20 mouse cellular contexts compared by ENCODE assay signal in the genomic region with DNA sequence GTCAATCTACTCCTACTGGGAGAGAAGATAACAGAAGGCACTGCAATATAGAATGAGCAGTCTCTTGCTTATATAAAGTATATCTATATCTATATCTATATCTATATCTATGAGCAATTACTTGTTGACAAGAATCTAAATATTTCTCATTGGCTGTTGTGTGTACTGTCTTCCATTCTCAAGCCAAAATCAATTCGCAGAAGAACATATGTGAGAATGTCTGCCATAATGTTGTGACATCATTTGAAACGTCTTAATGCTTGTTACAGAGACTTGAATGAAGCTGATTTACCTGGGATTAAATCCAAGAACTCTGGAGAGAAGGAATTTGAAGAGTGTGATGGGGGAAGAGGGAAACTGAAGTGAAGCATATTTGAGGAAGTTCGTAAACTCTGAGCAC.
A peak's percentile ranks its signal among the peaks of the same experiment; 100 is the strongest.
DNase-seq lines count a peak whose midpoint lies in the region; ATAC-seq and TF ChIP-seq lines count a peak whose summit lies in the region.
"Had no signal": no experiment of that assay in that cellular context is flagged by ENCODE, and none has a peak within 500 bp of the region (broad histone marks: within the 10 kb centered on the region; RNA-seq: fewer than 3 reads in every experiment).

No protein-coding gene starts in this region.

- H3K27me3 ChIP-seq in forebrain, embryonic 13.5 days = no peaks in the 10 kb centered on the region
- no peaks in the 10 kb centered on the region for H3K27me3 ChIP-seq in forebrain, postnatal 0 days (ENCODE audit: insufficient read depth, low read length)
- H3K27me3 ChIP-seq in forebrain, embryonic 16.5 days (replicated peaks; ENCODE audit: control insufficient read depth, insufficient read depth, low read length) = no peaks in the 10 kb centered on the region
- H3K27me3 ChIP-seq in forebrain, embryonic 10.5 days (ENCODE audit: poor library complexity, severe bottlenecking) = no peaks in the 10 kb centered on the region
- H3K27me3 ChIP-seq: CH12.LX; embryonic facial prominence, embryonic 12.5 days; forebrain, embryonic 12.5 days had no signal

- no peak for DNase-seq in forebrain, postnatal 0 days
- DNase-seq in forebrain, embryonic 10.5 days (ENCODE audit: extremely low spot score, low spot score) = no peak
- no peak for DNase-seq in kidney, postnatal 36 days
- DNase-seq: adrenal gland, adult 2 months; adrenal gland, postnatal 10 days; adrenal gland, postnatal 25 days; B cell, adult 2 months; cerebellum, adult 11-12 months; cerebellum, adult 2 months; cerebellum, adult 9-10 months; cerebellum, postnatal 10 days; cerebellum, postnatal 25 days had no signal

- WGBS in forebrain, embryonic 13.5 days = 78% methylated on average over 3 of the region's 3 CpGs
- WGBS in forebrain, postnatal 0 days = 50% methylated on average over 3 of the region's 3 CpGs
- 53% methylated on average over 3 of the region's 3 CpGs for WGBS in forebrain, embryonic 16.5 days
- WGBS in forebrain, embryonic 10.5 days = 87% methylated on average over 3 of the region's 3 CpGs

- no peak for TF ChIP-seq CTCF in forebrain, postnatal 0 days (IDR thresholded peaks at IDR 0.05; ENCODE audit: low read depth)

- no peak overlapping the region for H3K4me3 ChIP-seq in forebrain, embryonic 13.5 days
- no peak overlapping the region for H3K4me3 ChIP-seq in forebrain, postnatal 0 days (ENCODE audit: low read depth, low read length)
- no peak overlapping the region for H3K4me3 ChIP-seq in forebrain, embryonic 16.5 days (replicated peaks; ENCODE audit: low read length)
- no peak overlapping the region for H3K4me3 ChIP-seq in forebrain, embryonic 10.5 days
- H3K4me3 ChIP-seq: embryonic facial prominence, embryonic 10.5 days; embryonic facial prominence, embryonic 12.5 days; forebrain, embryonic 12.5 days had no signal

- no peak overlapping the region for H3K4me2 ChIP-seq in forebrain, embryonic 13.5 days
- H3K4me2 ChIP-seq in forebrain, postnatal 0 days (ENCODE audit: low read depth) = no peak overlapping the region
- no peak overlapping the region for H3K4me2 ChIP-seq in forebrain, embryonic 16.5 days (ENCODE audit: low read length)
- H3K4me2 ChIP-seq: embryonic facial prominence, embryonic 12.5 days; forebrain, embryonic 12.5 days had no signal

- H3K36me3 ChIP-seq in forebrain, embryonic 13.5 days (ENCODE audit: poor library complexity, severe bottlenecking) = no peaks in the 10 kb centered on the region
- H3K36me3 ChIP-seq in forebrain, postnatal 0 days (ENCODE audit: insufficient read depth) = no peaks in the 10 kb centered on the region
- H3K36me3 ChIP-seq in forebrain, embryonic 16.5 days (ENCODE audit: control insufficient read depth, insufficient read depth) = no peaks in the 10 kb centered on the region
- no peaks in the 10 kb centered on the region for H3K36me3 ChIP-seq in forebrain, embryonic 10.5 days (replicated peaks)
- H3K36me3 ChIP-seq: embryonic facial prominence, embryonic 10.5 days; embryonic facial prominence, embryonic 12.5 days; forebrain, embryonic 12.5 days; G1E had no signal

- ATAC-seq in forebrain, embryonic 13.5 days = 0 out of 2 replicates have a peak, but pooled peaks have one; percentile 55
- ATAC-seq in forebrain, postnatal 0 days = no peak
- peak; percentile 64; the same call in 1 of the 2 replicates for ATAC-seq in forebrain, embryonic 16.5 days
- ATAC-seq: CD4-positive, CD25-positive, alpha-beta regulatory T cell, adult 4 months had no signal

- no peak overlapping the region for H3K9ac ChIP-seq in forebrain, embryonic 13.5 days
- H3K9ac ChIP-seq in forebrain, postnatal 0 days = no peak overlapping the region
- no peak overlapping the region for H3K9ac ChIP-seq in forebrain, embryonic 16.5 days (replicated peaks; ENCODE audit: low read depth, low read length)
- H3K9ac ChIP-seq: embryonic facial prominence, embryonic 12.5 days; forebrain, embryonic 12.5 days had no signal

- H3K27ac ChIP-seq in forebrain, embryonic 13.5 days = no peak overlapping the region
- no peak overlapping the region for H3K27ac ChIP-seq in forebrain, postnatal 0 days (ENCODE audit: low read depth, low read length)
- no peak overlapping the region for H3K27ac ChIP-seq in forebrain, embryonic 16.5 days (ENCODE audit: low read length)
- no peak overlapping the region for H3K27ac ChIP-seq in forebrain, embryonic 10.5 days
- H3K27ac ChIP-seq: embryonic facial prominence, embryonic 10.5 days; embryonic facial prominence, embryonic 12.5 days; forebrain, embryonic 12.5 days had no signal

- no peaks in the 10 kb centered on the region for H3K4me1 ChIP-seq in forebrain, embryonic 13.5 days
- no peaks in the 10 kb centered on the region for H3K4me1 ChIP-seq in forebrain, postnatal 0 days (ENCODE audit: insufficient read depth)
- no peaks in the 10 kb centered on the region for H3K4me1 ChIP-seq in forebrain, embryonic 16.5 days (replicated peaks; ENCODE audit: control insufficient read depth, insufficient read depth, low read length)
- no peaks in the 10 kb centered on the region for H3K4me1 ChIP-seq in forebrain, embryonic 10.5 days
- H3K4me1 ChIP-seq: embryonic facial prominence, embryonic 10.5 days; embryonic facial prominence, embryonic 12.5 days; forebrain, embryonic 12.5 days had no signal

- H3K9me3 ChIP-seq in forebrain, embryonic 13.5 days (replicated peaks) = no peaks in the 10 kb centered on the region
- H3K9me3 ChIP-seq in forebrain, postnatal 0 days (ENCODE audit: low read length) = no peaks in the 10 kb centered on the region
- H3K9me3 ChIP-seq in forebrain, embryonic 16.5 days (ENCODE audit: control insufficient read depth, low read length) = no peaks in the 10 kb centered on the region
- no peaks in the 10 kb centered on the region for H3K9me3 ChIP-seq in forebrain, embryonic 10.5 days
- H3K9me3 ChIP-seq: embryonic facial prominence, embryonic 10.5 days; embryonic facial prominence, embryonic 12.5 days; forebrain, embryonic 12.5 days had no signal
